Mouse (Mus musculus): Measurements from ENCODE around the gene Cacna1d.

DNA sequence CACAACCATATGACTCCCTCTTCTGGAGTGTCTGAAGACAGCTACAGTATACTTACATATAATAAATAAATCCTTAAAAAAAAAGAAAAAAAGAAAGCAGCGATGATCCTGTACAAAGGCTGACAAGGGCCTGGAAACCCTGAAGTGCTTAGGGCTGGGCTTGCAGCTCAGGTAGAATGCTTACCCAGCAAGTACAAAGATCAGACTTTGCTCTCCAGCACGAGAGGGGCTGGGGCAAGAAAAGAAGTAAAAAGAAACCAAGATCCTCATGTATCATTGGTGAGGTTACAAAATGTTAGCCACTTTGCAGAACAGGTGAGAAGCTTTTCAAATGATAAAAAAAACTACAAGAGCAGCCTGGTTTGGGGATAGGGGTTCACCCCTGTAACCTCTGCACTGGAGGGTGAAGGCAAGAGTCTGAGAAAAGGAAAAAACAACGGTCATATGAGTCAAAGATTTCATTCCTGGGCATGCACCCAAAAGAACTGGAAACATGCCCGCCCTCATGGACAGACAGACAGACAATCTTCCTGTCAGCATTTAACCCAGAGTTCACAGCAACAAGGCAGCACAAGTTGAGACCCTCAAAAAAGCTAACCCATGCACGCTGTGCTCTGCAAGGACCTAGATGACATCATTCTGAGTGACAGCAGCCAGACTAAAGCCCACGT, 42.7 kb upstream of the Cacna1d start:
- TF ChIP-seq CTCF (IDR thresholded peaks at IDR 0.05; ENCODE audit: low read depth) (no peak), EP300 (IDR thresholded peaks at IDR 0.05; ENCODE audit: low read depth) (no peak)

Measured in liver, postnatal 0 days (tissue).